Mouse (Mus musculus): ENCODE results near the gene Opcml. TPM values are rescaled to one million over a fixed set of nuclear protein-coding genes. Genes with fewer than 3 reads are reported as not detected.

The Opcml gene
- polyA plus RNA-seq, 1 experiment from 2014 or later = 0.02 TPM

- no peaks in the 10 kb centered on the region for H3K9me3 ChIP-seq (ENCODE audit: low read length)
- H3K4me2 ChIP-seq (ENCODE audit: low read depth, low read length) = no peak overlapping the region
- H3K27me3 ChIP-seq (ENCODE audit: insufficient read depth, low read length) = no peaks in the 10 kb centered on the region
- no peaks in the 10 kb centered on the region for H3K36me3 ChIP-seq (replicated peaks; ENCODE audit: insufficient read depth, low read length)
- no peaks in the 10 kb centered on the region for H3K4me1 ChIP-seq (ENCODE audit: insufficient read depth)
- TF ChIP-seq EP300 (IDR thresholded peaks at IDR 0.05; ENCODE audit: low read depth) = no peak
- no peak for TF ChIP-seq CTCF (IDR thresholded peaks at IDR 0.05; ENCODE audit: low read depth)
- H3K9ac ChIP-seq (replicated peaks) = no peak overlapping the region
- no peak for ATAC-seq
- H3K27ac ChIP-seq (ENCODE audit: low read depth) = no peak overlapping the region
- no peak overlapping the region for H3K4me3 ChIP-seq (ENCODE audit: low read depth, low read length)
- WGBS (ENCODE audit: insufficient replicate concordance) = 81% methylated on average over 3 of the region's 3 CpGs
- no peak for DNase-seq
Measured at GRCm38 (mm10) chr9:28595062-28595461, 804.5 kb downstream of the Opcml start.

- Histone ChIP-seq H3K4me3 (ENCODE audit: low read depth, low read length) (no peak overlapping the region), H3K9me3 (ENCODE audit: low read length) (no peaks in the 10 kb centered on the region), H3K9ac (replicated peaks) (no peak overlapping the region), H3K36me3 (replicated peaks; ENCODE audit: insufficient read depth, low read length) (no peaks in the 10 kb centered on the region), H3K4me1 (ENCODE audit: insufficient read depth) (no peaks in the 10 kb centered on the region), H3K27me3 (ENCODE audit: insufficient read depth, low read length) (no peaks in the 10 kb centered on the region), H3K27ac (ENCODE audit: low read depth) (no peak overlapping the region), H3K4me2 (ENCODE audit: low read depth, low read length) (no peak overlapping the region)
- ATAC-seq = no peak
- TF ChIP-seq CTCF (IDR thresholded peaks at IDR 0.05; ENCODE audit: low read depth) (no peak), EP300 (IDR thresholded peaks at IDR 0.05; ENCODE audit: low read depth) (no peak)
- 64% methylated on average over 1 of the region's 1 CpGs for WGBS (ENCODE audit: insufficient replicate concordance)
- no peak for DNase-seq
Measured at GRCm38 (mm10) chr9:28605561-28605960, 815.0 kb downstream of the Opcml start.

GRCm38 (mm10) chr9:28613683-28614620 is 823.4 kb downstream of the Opcml start:
- 49% methylated on average over 6 of the region's 6 CpGs for WGBS (ENCODE audit: insufficient replicate concordance)
- ATAC-seq (no peak), DNase-seq (no peak)

GRCm38 (mm10) chr9:28615447-28615846 is 824.9 kb downstream of the Opcml start:
- TF ChIP-seq EP300 (IDR thresholded peaks at IDR 0.05; ENCODE audit: low read depth) (no peak), CTCF (IDR thresholded peaks at IDR 0.05; ENCODE audit: low read depth) (no peak)
- Histone ChIP-seq H3K27me3 (ENCODE audit: insufficient read depth, low read length) (no peaks in the 10 kb centered on the region), H3K9me3 (ENCODE audit: low read length) (no peaks in the 10 kb centered on the region), H3K9ac (replicated peaks) (no peak overlapping the region), H3K36me3 (replicated peaks; ENCODE audit: insufficient read depth, low read length) (no peaks in the 10 kb centered on the region), H3K4me1 (ENCODE audit: insufficient read depth) (no peaks in the 10 kb centered on the region), H3K4me2 (ENCODE audit: low read depth, low read length) (no peak overlapping the region), H3K4me3 (ENCODE audit: low read depth, low read length) (no peak overlapping the region), H3K27ac (ENCODE audit: low read depth) (no peak overlapping the region)
- ATAC-seq (no peak), DNase-seq (no peak)

More at GRCm38 (mm10) chr9:28613683-28614620, 823.4 kb downstream of the Opcml start:
- Histone ChIP-seq H3K4me1 (ENCODE audit: insufficient read depth) (no peaks in the 10 kb centered on the region), H3K4me3 (ENCODE audit: low read depth, low read length) (no peak overlapping the region), H3K4me2 (ENCODE audit: low read depth, low read length) (no peak overlapping the region), H3K9me3 (ENCODE audit: low read length) (no peaks in the 10 kb centered on the region), H3K27ac (ENCODE audit: low read depth) (no peak overlapping the region), H3K27me3 (ENCODE audit: insufficient read depth, low read length) (no peaks in the 10 kb centered on the region), H3K9ac (replicated peaks) (no peak overlapping the region), H3K36me3 (replicated peaks; ENCODE audit: insufficient read depth, low read length) (no peaks in the 10 kb centered on the region)
- TF ChIP-seq EP300 (IDR thresholded peaks at IDR 0.05; ENCODE audit: low read depth) (no peak), CTCF (IDR thresholded peaks at IDR 0.05; ENCODE audit: low read depth) (no peak)

GRCm38 (mm10) chr9:28617666-28618065 is 827.1 kb downstream of the Opcml start:
- DNase-seq = no peak
- no peak overlapping the region for H3K27ac ChIP-seq (ENCODE audit: low read depth)
- no peaks in the 10 kb centered on the region for H3K36me3 ChIP-seq (replicated peaks; ENCODE audit: insufficient read depth, low read length)
- no peak overlapping the region for H3K4me3 ChIP-seq (ENCODE audit: low read depth, low read length)
- H3K9ac ChIP-seq (replicated peaks) = no peak overlapping the region
- H3K4me1 ChIP-seq (ENCODE audit: insufficient read depth) = no peaks in the 10 kb centered on the region
- TF ChIP-seq EP300 (IDR thresholded peaks at IDR 0.05; ENCODE audit: low read depth) (no peak), CTCF (IDR thresholded peaks at IDR 0.05; ENCODE audit: low read depth) (no peak)
- WGBS (ENCODE audit: insufficient replicate concordance) = 69% methylated on average over 1 of the region's 1 CpGs
- no peak overlapping the region for H3K4me2 ChIP-seq (ENCODE audit: low read depth, low read length)
- ATAC-seq = no peak
- H3K27me3 ChIP-seq (ENCODE audit: insufficient read depth, low read length) = no peaks in the 10 kb centered on the region
- H3K9me3 ChIP-seq (ENCODE audit: low read length) = no peaks in the 10 kb centered on the region

GRCm38 (mm10) chr9:28618186-28618892 is 827.8 kb downstream of the Opcml start:
- Histone ChIP-seq H3K4me2 (ENCODE audit: low read depth, low read length) (no peak overlapping the region), H3K9me3 (ENCODE audit: low read length) (no peaks in the 10 kb centered on the region), H3K9ac (replicated peaks) (no peak overlapping the region), H3K27me3 (ENCODE audit: insufficient read depth, low read length) (no peaks in the 10 kb centered on the region), H3K27ac (ENCODE audit: low read depth) (no peak overlapping the region), H3K4me1 (ENCODE audit: insufficient read depth) (no peaks in the 10 kb centered on the region), H3K36me3 (replicated peaks; ENCODE audit: insufficient read depth, low read length) (no peaks in the 10 kb centered on the region), H3K4me3 (ENCODE audit: low read depth, low read length) (no peak overlapping the region)
- WGBS (ENCODE audit: insufficient replicate concordance) = 56% methylated on average over 2 of the region's 2 CpGs
- no peak for ATAC-seq
- DNase-seq = no peak
- TF ChIP-seq CTCF (IDR thresholded peaks at IDR 0.05; ENCODE audit: low read depth) = no peak
- TF ChIP-seq EP300 (IDR thresholded peaks at IDR 0.05; ENCODE audit: low read depth) = no peak
